Mouse (Mus musculus) lung, postnatal 4 days (tissue): ENCODE measurements around the gene Car11.
"Not testable (repeated sequence)": the region's sequence is repeated elsewhere in the genome, so short reads cannot be mapped to it uniquely, and the experiment has no call there.

ENCODE experiments used
- DNase-seq, 2 experiments: peaks; one replicate each; pipeline ENCODE4 v3.0.0; 2021

Car11 gene

GRCm38 (mm10) chr7:45699523-45700141 lies at the start of gene Car11:
Car11 (plus strand) TSS chr7:45699843.
- DNase-seq = peak in 1 of 2 experiments; percentile 25

GRCm38 (mm10) chr7:45650484-45650883 lies 49.2 kb upstream of the Car11 start:
- DNase-seq = not testable (repeated sequence)

GRCm38 (mm10) chr7:45654424-45655047 lies 45.1 kb upstream of the Car11 start:
- DNase-seq = peak in 1 of 2 experiments; percentile 15

DNA sequence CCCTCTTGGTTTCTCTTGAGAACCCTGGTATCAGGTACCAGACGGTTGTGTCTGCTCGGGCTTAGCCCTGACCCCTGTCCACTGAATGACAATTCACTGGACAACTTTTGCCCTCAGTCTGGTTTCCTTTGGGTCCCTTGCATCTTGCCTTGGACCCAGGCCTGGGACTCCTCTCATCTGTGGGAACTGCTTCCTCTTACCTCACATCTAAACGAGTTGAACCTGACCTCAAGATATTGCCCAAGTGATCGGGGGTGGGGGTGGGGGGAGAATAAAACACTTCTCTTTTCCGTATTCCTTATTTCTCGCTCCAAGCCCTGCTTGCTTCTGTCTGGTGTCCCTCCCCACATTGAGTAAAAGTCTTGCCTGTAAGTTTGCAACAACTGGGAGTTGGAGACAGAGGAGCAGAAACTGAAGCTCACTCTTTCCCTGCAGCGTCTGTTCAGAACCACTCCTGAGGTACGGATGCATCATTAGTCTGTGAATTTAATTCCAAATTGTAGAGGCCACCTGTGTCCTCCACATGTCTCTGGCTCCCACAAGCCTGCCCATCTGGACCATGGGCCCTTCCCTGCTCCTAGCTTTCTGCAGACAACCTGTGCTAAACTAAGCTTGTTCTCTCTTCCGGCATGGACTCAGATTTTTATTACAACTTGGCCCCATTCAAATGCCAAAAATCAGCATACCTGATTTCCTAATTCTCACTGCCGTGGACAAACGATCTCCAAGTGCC lies 38.7 kb upstream of the Car11 start:
- DNase-seq = peak in 1 of 2 experiments; percentile 19

- DNase-seq = peak in 1 of 2 experiments; percentile 4
Observed at GRCm38 (mm10) chr7:45661702-45662101, 37.9 kb upstream of the Car11 start.

DNA sequence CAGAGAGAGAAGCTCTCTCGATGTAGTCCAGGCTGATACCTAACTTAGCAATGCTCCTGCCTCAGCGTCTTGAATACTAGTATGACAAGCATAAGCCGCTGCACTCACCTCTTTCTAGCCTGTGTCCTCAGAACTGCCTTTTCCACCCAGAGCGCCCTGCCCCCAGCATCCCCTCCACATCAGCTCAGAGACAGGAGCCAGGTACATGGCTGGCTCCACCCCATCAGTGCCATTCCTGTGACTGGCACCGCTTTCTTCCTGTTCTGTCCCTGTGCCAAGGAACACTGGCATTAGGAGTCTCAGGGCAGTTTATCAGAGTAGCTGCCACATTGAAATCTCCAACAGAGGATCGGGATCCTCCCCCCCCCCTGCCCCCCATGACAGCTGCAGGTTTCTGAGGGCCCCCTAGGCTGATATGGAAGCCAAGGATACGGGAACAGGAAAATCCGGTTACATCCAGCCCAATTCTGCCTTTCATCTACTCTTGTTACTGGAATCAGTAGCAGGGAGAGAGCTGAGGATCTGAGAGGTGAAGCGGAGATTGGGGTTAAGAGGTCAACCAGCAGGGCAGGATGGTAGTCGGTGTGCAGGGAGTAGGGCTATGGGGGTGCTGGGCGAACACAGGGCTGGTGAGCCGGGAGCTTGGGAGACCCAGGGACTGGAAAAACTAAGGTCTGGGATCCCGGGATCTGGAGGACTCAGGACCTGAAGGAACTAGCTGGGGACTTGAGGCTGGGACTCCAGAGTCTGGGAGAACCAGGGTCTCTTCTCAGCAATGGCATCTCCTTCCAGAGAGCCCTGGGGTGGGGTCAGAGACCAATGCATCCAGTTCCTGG lies 34.1 kb upstream of the Car11 start:
- peak in 1 of 2 experiments; percentile 23 for DNase-seq

GRCm38 (mm10) chr7:45666161-45666560 lies 33.5 kb upstream of the Car11 start, which contains the start of gene Fut2:
Fut2 (minus strand) TSS chr7:45666394.
- DNase-seq = peak in 1 of 2 experiments; percentile 17

DNA sequence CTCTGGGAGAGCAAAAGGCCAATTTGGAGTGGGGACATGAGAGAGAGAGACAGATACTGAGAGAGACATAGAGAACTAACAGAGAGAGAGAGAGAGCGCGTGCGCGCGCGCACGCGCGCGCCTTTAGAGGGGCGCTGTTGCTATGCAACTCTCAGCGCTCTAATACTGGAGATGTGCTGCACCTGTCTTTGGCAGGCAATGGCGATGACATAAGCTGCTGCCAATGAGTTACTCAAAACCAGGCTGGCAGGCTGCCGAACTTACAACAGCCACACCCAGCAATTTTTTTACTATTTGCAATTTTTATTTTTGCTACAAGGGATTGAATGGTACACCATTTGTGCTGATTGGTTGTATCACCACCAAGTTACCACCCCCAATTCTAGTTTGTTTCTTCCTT lies 31.9 kb upstream of the Car11 start:
- DNase-seq = peak in 1 of 2 experiments; percentile 11

DNA sequence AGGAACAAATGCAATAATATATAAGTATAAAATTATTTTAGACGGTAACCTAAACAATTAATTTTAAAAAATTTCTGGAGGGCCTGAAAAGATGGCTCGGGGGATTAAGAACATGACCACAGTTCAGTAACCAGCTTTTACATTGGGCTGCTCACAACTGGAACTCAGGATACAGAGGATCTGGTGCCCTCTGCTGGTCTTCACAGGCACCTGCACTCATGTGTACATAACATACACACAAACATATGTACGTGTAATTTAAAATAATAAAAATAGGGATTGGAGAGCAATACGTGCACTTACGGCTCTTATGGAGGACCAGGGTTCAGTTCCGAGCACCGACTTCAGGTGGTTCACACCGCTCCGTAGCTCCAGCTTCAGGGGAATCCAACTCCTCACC lies 30.7 kb upstream of the Car11 start:
- DNase-seq = no peak

- DNase-seq = no peak
Observed at GRCm38 (mm10) chr7:45677627-45678295, 21.9 kb upstream of the Car11 start.

DNA sequence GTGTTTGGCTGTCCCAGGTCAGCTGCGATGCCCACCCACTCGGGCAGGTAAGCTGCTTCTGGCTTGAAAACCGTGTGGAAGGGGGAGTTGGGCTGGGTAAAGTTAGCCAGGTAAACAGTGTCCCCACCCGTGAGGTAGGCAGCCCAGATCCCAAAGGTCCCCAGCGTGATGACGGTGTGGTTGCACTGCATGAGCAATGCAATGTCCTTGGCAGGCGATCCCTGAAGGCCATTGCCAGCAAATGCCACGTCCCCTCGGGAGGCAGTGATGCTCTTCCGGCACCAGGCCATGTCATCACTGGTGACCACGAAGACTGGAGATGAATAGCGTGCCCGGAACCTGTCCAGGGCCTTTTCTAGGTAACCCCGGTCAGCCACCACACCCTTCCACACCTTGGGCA lies 21.1 kb upstream of the Car11 start:
- DNase-seq = no peak

DNA sequence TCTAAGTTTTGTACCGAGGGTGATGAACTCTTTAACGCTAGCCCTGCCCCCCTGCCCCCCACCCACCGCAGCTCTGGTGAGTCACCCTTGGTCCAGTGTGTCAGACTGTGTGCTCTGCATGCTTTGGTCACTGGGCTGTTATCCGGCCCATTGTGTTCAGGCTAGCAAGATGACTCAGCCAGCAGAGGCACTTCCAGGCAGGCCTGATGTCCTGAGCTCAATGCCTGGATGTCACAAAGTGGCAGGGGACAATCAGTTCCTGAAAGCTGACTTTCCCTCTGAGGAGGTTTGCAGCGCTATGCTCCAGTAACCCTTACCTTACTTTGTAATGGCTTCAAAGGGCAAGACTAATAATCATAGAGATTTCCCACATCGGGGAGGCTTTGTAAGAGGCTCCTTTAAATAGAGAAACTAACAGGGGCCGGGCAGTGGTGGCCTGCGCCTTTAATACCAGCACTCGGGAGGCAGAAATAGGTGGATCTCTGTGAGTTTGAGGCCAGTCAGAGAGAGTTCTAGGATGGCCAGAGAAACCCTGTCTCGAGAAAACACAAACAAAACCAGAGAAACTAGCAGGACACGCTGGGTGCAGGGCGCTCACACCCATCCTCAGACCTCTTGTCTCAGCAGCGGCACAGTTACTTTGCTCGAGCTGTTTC lies 19.5 kb upstream of the Car11 start:
- peak; percentile 57 to 71 for DNase-seq

DNA sequence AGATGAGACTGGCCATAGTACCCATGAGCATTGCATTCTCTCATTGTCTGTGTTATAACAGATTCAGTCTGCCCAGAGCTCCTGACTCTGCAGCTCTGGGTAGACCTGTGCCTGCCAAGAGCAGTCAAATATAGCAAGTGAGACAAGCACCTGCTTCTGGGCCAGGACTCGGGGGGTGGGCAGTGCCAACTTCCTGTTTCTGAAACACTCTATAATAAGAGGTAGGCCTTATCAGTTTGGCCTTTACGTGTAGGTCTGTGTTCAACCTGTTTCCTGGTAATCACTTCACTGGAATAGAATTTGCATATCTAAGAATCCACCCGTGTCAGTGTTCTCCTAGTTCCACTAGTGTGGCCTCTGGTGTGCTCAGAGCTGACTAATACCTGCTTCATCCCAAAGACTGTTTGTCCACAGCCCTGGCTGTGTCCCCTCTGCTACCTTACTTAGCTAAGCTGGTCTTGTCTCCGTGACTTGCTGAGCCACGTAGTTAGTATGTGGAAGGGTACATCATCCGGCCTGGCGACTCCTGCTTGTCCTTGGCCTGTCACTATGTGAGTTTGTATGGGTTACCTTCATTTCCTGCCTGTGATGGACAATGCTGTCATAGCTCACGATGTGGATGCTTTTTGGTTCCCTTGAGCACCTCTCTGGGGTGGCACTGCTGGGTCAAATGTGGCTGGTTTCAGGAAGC lies 18.5 kb upstream of the Car11 start:
- DNase-seq = peak; percentile 55 to 72

GRCm38 (mm10) chr7:45682144-45683126 lies 17.2 kb upstream of the Car11 start:
- DNase-seq = peak; percentile 90 to 92

DNA sequence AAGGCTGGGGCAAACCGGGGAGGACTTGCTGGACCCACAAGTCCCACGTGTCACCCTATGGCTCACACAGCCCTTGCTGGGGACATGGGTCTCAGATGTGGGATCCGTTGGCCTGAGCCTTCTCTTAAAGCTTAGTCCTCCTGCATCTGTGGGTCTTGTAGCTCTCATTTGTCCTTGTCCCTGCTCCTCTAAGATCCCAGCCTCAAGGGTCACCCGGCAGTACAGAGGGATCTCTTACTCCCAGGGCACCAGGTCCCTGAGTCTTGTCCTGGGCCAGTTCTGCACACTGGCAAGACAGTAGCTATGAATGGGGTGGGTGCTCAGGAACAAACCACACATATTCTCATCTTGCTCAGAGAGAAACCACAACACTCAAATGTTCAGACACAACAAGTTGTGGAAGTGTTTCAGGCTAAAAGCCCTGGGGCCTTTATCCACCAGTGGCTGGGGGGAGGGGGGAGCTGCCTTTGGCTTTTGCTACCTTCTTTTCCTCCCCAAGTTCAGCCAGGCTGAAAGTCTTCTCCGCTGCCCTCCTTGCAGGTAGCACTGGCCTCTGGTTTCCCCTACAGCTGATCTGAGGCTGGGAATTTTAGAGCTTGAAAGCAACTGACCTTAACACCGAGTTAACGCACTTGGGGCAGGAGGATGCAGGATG lies 16.1 kb upstream of the Car11 start, which contains the start of gene Ntn5:
Gene Ntn5, plus strand, starts transcription at position 627 of the 655 bp plus-strand sequence.
- DNase-seq = no peak

- DNase-seq = no peak
Observed at GRCm38 (mm10) chr7:45685811-45686210, 13.8 kb upstream of the Car11 start.

- peak in 1 of 2 experiments; percentile 29 for DNase-seq
Observed at GRCm38 (mm10) chr7:45686841-45687240, 12.8 kb upstream of the Car11 start.

DNA sequence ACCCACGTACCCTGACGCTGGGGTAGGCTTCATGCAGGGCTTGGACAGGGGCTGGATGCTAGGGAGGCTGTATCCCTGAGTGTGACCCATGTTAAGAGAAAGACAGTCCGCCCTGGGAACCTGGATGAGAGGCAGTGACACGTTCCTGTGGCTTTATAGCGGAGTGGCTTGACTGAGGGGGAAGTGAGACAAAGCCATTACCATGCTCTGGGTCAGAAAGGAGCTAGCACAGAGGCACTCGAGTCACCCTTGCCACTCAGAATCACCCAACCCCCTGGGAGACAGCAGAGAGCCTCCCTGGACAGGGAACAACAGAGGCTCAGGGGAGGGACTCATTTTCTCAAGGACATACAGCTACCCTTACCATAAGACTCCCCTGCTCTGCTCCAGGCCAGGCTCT lies 10.5 kb upstream of the Car11 start:
- DNase-seq = no peak

GRCm38 (mm10) chr7:45689800-45690199 lies 9.8 kb upstream of the Car11 start:
- no peak for DNase-seq
